Mouse (Mus musculus): Measurements from ENCODE around the gene Wfdc18.
A peak's percentile ranks its signal among the peaks of the same experiment; 100 is the strongest.

Wfdc18 gene

GRCm38 (mm10) chr11:83742731-83743355 lies 34.0 kb downstream of the Wfdc18 start:
- no peak for DNase-seq (ENCODE audit: low spot score in 2 of 2)

- DNase-seq (ENCODE audit: low spot score in 2 of 2), result no peak
These were observed 34.7 kb downstream of the Wfdc18 start for GRCm38 (mm10) chr11:83743525-83743924.

GRCm38 (mm10) chr11:83746152-83746551 lies 37.3 kb downstream of the Wfdc18 start:
- DNase-seq (ENCODE audit: low spot score in 2 of 2), result no peak

GRCm38 (mm10) chr11:83746681-83747080 lies 37.9 kb downstream of the Wfdc18 start, which contains the start of gene Wfdc21:
TSS of gene Wfdc21 (plus strand) at chr11:83746940.
- DNase-seq (ENCODE audit: low spot score in 2 of 2), result no peak

GRCm38 (mm10) chr11:83747376-83748265 lies 38.8 kb downstream of the Wfdc18 start:
- DNase-seq (ENCODE audit: low spot score in 2 of 2), result no peak

- DNase-seq (ENCODE audit: low spot score in 2 of 2), result peak; percentile 80 to 87
These were observed 44.9 kb downstream of the Wfdc18 start, which contains the start of gene Heatr6 for GRCm38 (mm10) chr11:83753581-83754181. TSS of gene Heatr6 (plus strand) at chr11:83753696.

- no peak for DNase-seq (ENCODE audit: low spot score in 2 of 2)
These were observed 45.4 kb downstream of the Wfdc18 start for GRCm38 (mm10) chr11:83754227-83754626.
